Mouse (Mus musculus) testis, adult 2 months (tissue): ENCODE results near the gene Lin28a.
A peak's percentile ranks its signal among the peaks of the same experiment; 100 is the strongest.

ENCODE experiments used
- CTCF ChIP-seq: fragments of 200-500 bp; IDR thresholded peaks from 2 replicates; pipeline ENCODE4 v1.5.1; 2012; ENCODE audit warnings: low read depth, mild to moderate bottlenecking, inconsistent platforms, low read length, moderate library complexity; ENCODE audit not compliant: control insufficient read depth, insufficient read depth, insufficient replicate concordance
- POLR2A ChIP-seq: fragments of 200-500 bp; IDR thresholded peaks from 2 replicates; pipeline ENCODE4 v1.6.1; 2012; ENCODE audit warnings: low read depth, mild to moderate bottlenecking, inconsistent platforms, low read length, moderate library complexity; ENCODE audit not compliant: control insufficient read depth

DNA sequence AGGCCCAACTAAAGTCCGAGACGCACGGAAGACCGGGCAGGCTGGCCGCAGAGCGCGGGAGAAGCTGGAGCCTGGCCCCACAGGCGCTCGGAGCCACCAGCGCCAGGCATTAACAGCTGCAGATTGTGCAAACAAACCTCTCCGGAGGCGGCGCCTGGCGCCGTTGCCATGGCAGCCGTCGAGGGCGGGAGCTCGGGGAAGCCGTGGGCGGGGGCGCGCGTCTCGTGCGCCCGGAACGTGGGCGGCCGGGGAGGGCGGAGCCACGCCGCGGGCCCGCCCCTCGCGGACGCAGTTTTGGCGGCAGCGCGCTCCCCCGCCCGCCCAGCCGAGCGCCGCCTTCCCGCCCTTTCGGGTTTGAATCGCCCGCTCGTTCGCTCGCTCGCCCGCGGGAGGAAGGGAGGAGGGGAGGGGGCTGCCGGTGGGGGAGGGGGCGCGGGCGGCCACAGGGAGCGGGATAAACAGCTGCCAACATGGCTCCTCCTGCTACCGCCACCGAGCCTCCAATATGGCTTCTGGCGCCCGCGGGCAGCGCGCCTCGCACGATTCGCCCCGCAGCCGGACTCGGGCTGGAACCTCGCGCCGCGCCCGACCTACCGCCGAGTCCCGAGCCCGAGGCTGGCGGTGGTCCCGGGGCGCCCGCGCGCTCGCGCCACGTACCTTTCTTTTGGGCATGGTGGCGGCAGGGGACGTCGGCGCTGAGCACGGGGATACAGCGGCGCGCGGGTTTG lies 51.3 kb downstream of the Lin28a start:
- peak; percentile 21 for TF ChIP-seq POLR2A
- TF ChIP-seq CTCF: no peak
